ENCODE assay signal across 17 mouse cellular contexts in genomic region chr11:7502679-7503078, GRCm38 (mm10).
"Had no signal": no experiment of that assay in that cellular context is flagged by ENCODE, and none has a peak within 500 bp of the region (broad histone marks: within the 10 kb centered on the region; RNA-seq: fewer than 3 reads in every experiment).

No protein-coding gene starts in this region.

- ATAC-seq: lung, postnatal 0 days; midbrain, embryonic 13.5 days; midbrain, embryonic 15.5 days had no signal

- H3K9me3 ChIP-seq: lung, embryonic 15.5 days; midbrain, embryonic 13.5 days; midbrain, embryonic 15.5 days; neural tube, embryonic 12.5 days had no signal

- H3K27me3 ChIP-seq: lung, embryonic 15.5 days; megakaryocyte, embryonic 14.5 days; midbrain, embryonic 13.5 days; midbrain, embryonic 15.5 days; neural tube, embryonic 12.5 days had no signal

- DNase-seq: lung, adult 2 months; lung, postnatal 14 days; lung, postnatal 36 days; right cerebral cortex, postnatal 25 days; right cerebral cortex, postnatal 4 days; spleen, adult 18-20 months; thymus, adult 18-20 months; thymus, postnatal 14 days; thymus, postnatal 36 days had no signal

- H3K9ac ChIP-seq: lung, embryonic 15.5 days; midbrain, embryonic 13.5 days; midbrain, embryonic 15.5 days; neural tube, embryonic 12.5 days had no signal

- H3K4me1 ChIP-seq: megakaryocyte, embryonic 14.5 days; midbrain, embryonic 13.5 days; midbrain, embryonic 15.5 days; neural tube, embryonic 12.5 days had no signal

- H3K27ac ChIP-seq: lung, embryonic 15.5 days; macrophage; midbrain, embryonic 13.5 days; midbrain, embryonic 15.5 days; neural tube, embryonic 12.5 days had no signal

- H3K4me2 ChIP-seq: lung, embryonic 15.5 days; midbrain, embryonic 11.5 days; midbrain, embryonic 13.5 days; midbrain, embryonic 15.5 days; neural tube, embryonic 12.5 days had no signal

- H3K4me3 ChIP-seq: lung, embryonic 15.5 days; megakaryocyte, embryonic 14.5 days; midbrain, embryonic 13.5 days; midbrain, embryonic 15.5 days; neural tube, embryonic 12.5 days had no signal

- H3K36me3 ChIP-seq: lung, embryonic 15.5 days; midbrain, embryonic 13.5 days; midbrain, embryonic 15.5 days; neural tube, embryonic 12.5 days had no signal
